Mouse (Mus musculus): ENCODE measurements at regions not wholly inside any gene's neighbourhood (a gene's known extent, or its start where the extent isn't known, plus 50 kb on each side); places are given as distances from the start of the nearest gene placed in this dataset.

DNA sequence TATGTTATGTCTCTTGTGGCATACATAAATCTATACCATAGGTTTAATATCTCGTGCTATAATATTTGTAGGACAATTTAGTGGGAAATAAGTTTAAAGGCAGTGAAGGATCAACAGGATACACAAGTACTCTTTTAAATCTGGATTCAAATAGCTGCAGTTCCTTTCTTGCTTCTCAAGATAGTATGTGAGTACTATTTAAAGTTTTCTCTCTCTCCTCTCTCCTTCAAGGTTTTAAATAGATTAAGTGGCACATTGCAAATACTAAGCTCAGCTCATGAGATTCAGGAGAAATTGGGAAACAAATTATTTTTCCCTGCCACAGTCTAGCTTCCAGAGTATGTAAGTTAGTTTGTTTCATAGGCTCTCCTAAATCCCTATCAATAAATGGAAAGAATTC, 1103.9 kb downstream of the Ndufa4 start:
- no peak for DNase-seq

DNA sequence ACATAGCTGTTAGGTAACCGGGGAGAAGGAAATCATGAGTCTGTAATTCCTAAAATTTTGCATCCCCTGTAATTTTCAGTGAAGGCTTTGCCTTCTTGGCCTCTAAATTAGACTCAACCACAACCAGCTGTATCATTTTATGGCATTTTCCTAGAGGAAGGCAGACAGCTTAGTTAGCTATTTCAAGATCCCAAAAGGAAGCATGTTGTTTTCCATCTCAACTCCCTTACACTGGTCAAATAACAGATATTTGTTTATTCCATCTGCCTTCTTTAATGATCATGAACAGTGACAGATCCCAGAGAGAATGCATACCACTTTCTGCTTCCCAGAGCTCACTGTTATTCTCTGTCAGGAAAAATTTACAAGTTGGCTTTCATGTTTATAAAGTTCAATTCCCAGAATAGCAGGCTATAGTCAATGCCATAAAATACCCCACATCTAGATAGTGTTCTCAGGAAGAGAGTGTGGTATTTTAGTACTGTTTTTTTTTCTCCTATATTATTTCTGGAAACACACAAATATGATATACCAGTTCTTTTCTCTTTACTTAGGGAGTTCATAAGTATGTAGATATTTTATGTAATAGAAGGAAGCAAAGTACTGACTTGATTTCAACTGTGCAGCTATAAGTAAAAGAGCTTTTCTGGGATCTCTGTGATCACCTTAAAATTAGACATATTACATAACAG, 1148.5 kb downstream of the Ndufa4 start:
- no peak for DNase-seq

DNA sequence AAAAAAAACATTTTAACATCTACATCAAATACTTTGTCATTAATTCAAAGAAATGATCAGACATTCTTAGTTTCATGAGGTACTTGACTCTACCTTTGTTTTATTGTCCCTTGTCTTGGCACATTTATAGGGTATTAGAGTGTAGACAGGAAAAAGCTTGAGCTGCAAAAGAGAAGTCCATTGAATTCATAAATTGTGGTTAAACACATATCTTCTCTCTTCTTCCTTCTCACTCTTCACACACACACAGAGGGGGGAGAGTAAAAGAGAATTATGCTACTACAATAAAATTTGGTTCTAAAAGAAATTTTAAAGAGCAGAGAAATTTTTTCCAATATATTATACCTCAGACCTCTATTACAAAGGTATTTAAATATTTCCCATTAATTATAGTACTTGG, 1149.2 kb downstream of the Ndufa4 start:
- DNase-seq: no peak

DNA sequence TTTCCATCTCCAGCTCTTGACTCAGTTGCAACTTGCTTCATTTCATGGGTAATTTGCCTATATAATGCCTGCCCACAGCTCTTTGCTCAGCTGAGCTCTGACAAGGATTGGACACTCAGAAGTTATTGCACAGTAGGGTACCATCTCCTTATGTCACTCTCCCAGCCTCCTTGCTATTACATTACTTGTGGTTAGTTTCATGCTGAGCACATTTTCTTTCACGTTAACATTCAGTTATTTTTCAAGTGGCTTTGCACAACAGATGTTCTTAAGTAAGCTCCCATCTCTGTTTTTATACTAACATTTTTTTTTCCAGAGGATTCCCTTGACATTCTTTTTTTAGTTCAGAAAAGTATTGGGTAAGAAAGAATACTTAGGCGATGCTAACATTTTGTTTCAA, 1163.2 kb downstream of the Ndufa4 start:
- DNase-seq: no peak

DNA sequence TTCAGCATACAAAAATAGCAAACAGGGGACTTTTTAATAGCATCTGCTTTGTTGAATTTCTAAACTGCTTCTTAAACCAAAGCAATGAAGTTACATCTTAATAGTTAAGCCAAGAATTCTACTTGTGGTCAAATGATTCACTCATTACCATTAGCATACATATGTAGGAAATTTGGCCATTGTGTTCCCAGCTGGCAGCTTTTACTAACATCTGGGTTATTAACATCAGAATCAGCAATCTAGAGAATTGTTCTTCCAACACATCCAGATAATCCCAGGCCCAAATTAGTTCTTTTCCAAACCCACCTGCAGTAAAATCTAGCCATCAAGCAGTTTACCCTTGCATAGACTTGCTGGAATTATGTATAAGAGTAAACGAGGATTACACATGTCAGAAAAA, 1184.7 kb downstream of the Ndufa4 start:
- no peak for DNase-seq

DNA sequence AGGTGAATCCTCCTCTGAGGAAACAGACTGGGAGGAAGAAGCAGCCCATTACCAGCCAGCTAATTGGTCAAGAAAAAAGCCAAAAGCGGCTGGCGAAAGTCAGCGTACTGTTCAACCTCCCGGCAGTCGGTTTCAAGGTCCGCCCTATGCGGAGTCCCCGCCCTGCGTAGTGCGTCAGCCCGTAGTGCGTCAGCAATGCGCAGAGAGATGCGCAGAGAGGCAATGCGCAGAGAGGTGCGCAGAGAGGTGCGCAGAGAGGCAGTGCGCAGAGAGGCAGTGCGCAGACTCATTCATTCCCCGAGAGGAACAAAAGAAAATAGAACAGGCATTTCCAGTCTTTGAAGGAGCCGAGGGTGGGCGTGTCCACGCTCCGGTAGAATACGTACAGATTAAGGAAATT, 1216.8 kb downstream of the Ndufa4 start:
- DNase-seq: peak; percentile 61

Data from cerebellum, adult 11-12 months (tissue).